Mouse (Mus musculus): ENCODE measurements around the gene Ift81. TPM values are rescaled to one million over a fixed set of nuclear protein-coding genes. Genes with fewer than 3 reads are reported as not detected.

Gene Ift81
- polyA plus RNA-seq, 1 experiment from 2014 or later = 35.6 TPM

DNA sequence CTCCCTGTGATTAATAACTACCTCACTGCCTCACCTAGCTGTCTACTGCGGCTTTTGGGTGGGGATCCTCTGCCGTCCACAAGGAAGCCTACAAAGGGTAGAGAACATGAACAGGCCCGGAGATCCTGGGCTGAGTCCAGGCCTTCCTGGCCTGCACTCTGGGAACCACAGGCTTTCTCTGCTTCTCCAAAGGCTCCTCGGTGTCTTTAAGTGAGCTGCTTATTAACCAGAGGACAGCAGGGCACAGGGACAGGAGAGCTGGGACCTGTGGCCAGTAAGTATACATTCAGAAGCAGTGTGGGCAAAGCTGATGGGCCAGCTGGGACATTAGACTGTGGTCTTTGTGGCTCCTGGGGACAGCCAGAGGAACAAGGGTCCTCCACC, 89.5 kb downstream of the Ift81 start:
- peaks cover 53% of the 10 kb centered on the region for H3K4me1 ChIP-seq
- H3K27ac ChIP-seq = peak overlapping the region; percentile 47; the same call in 1 of the 2 replicates
- no peak overlapping the region for H3K9ac ChIP-seq
- H3K9me3 ChIP-seq = no peaks in the 10 kb centered on the region
- WGBS = 71% methylated on average over 4 of the region's 4 CpGs
- H3K4me2 ChIP-seq = no peak overlapping the region
- no peak overlapping the region for H3K4me3 ChIP-seq
- no peaks in the 10 kb centered on the region for H3K36me3 ChIP-seq
- H3K27me3 ChIP-seq = no peaks in the 10 kb centered on the region
- no peak for ATAC-seq (ENCODE audit: insufficient number of reproducible peaks, low FRiP score, low TSS enrichment, low read depth)

GRCm38 (mm10) chr5:122524244-122524643, 90.1 kb downstream of the Ift81 start:
- peaks cover 48% of the 10 kb centered on the region for H3K4me1 ChIP-seq
- no peak overlapping the region for H3K9ac ChIP-seq
- H3K4me2 ChIP-seq = no peak overlapping the region
- no peaks in the 10 kb centered on the region for H3K36me3 ChIP-seq
- 72% methylated on average over 3 of the region's 3 CpGs for WGBS
- no peaks in the 10 kb centered on the region for H3K9me3 ChIP-seq
- no peak overlapping the region for H3K27ac ChIP-seq
- H3K4me3 ChIP-seq = no peak overlapping the region
- no peaks in the 10 kb centered on the region for H3K27me3 ChIP-seq
- no peak for ATAC-seq (ENCODE audit: insufficient number of reproducible peaks, low FRiP score, low TSS enrichment, low read depth)

DNA sequence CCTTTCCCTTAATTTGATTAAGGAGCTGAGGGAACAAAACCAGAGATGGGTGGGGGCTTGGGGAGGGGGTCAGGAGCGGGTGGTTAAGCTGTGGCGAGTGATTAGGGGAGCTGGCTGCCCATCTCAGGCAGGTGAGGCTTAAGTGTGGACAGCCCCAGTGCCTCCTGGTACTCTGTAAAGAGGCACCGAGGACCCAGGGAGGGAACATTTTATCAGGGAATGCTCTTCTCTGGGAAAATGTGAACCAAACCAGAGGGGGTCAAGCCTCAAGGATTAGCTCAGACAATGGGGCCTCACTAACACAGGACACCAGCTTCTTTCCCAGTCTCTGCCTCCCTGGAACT, 93.2 kb downstream of the Ift81 start:
- Histone ChIP-seq H3K9me3 (no peaks in the 10 kb centered on the region), H3K27ac (no peak overlapping the region), H3K9ac (no peak overlapping the region), H3K4me3 (no peak overlapping the region), H3K4me2 (no peak overlapping the region), H3K4me1 (peaks cover 31% of the 10 kb centered on the region), H3K27me3 (no peaks in the 10 kb centered on the region), H3K36me3 (no peaks in the 10 kb centered on the region)
- ATAC-seq (ENCODE audit: insufficient number of reproducible peaks, low FRiP score, low TSS enrichment, low read depth) = no peak
- WGBS = 49% methylated on average over 3 of the region's 3 CpGs

GRCm38 (mm10) chr5:122520254-122521129, 93.8 kb downstream of the Ift81 start:
- Histone ChIP-seq H3K27me3 (no peaks in the 10 kb centered on the region), H3K4me2 (no peak overlapping the region), H3K9me3 (no peaks in the 10 kb centered on the region), H3K27ac (no peak overlapping the region), H3K4me1 (peaks cover 26% of the 10 kb centered on the region), H3K4me3 (no peak overlapping the region), H3K9ac (no peak overlapping the region), H3K36me3 (no peaks in the 10 kb centered on the region)
- WGBS = 58% methylated on average over 23 of the region's 23 CpGs
- ATAC-seq (ENCODE audit: insufficient number of reproducible peaks, low FRiP score, low TSS enrichment, low read depth) = no peak

GRCm38 (mm10) chr5:122519043-122519660, 95.2 kb downstream of the Ift81 start:
- WGBS = 31% methylated on average over 7 of the region's 7 CpGs
- Histone ChIP-seq H3K9me3 (no peaks in the 10 kb centered on the region), H3K4me1 (peaks cover 25% of the 10 kb centered on the region), H3K27ac (0 out of 2 replicates have a peak overlapping the region, but pooled peaks have one; percentile 48), H3K4me2 (no peak overlapping the region), H3K27me3 (no peaks in the 10 kb centered on the region), H3K4me3 (no peak overlapping the region), H3K9ac (no peak overlapping the region), H3K36me3 (no peaks in the 10 kb centered on the region)
- ATAC-seq (ENCODE audit: insufficient number of reproducible peaks, low FRiP score, low TSS enrichment, low read depth) = no peak

DNA sequence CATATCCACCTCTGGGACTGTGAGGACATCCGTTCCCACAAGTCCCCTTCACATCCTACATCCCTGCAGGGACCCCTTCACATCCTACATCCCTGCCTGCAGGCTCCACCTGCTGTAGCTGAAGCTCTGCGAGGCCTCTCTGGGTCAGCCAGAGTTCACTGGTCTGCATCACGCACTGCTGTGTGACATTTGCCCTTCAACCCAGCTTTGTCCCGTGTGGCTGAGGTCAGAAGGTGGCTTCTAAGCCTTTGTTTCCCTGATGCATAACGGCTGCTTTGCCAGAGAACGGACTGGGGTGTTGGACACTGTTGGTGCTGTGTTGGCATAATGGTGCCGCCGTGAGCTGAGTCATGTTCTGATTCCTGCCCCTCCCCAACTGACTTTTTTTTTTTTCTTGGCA, 96.1 kb downstream of the Ift81 start:
- WGBS = 46% methylated on average over 8 of the region's 8 CpGs
- H3K27me3 ChIP-seq = no peaks in the 10 kb centered on the region
- peaks cover 30% of the 10 kb centered on the region for H3K4me1 ChIP-seq
- H3K36me3 ChIP-seq = no peaks in the 10 kb centered on the region
- H3K9ac ChIP-seq = no peak overlapping the region
- no peaks in the 10 kb centered on the region for H3K9me3 ChIP-seq
- ATAC-seq (ENCODE audit: insufficient number of reproducible peaks, low FRiP score, low TSS enrichment, low read depth) = no peak
- H3K27ac ChIP-seq = no peak overlapping the region
- H3K4me3 ChIP-seq = no peak overlapping the region
- H3K4me2 ChIP-seq = no peak overlapping the region

DNA sequence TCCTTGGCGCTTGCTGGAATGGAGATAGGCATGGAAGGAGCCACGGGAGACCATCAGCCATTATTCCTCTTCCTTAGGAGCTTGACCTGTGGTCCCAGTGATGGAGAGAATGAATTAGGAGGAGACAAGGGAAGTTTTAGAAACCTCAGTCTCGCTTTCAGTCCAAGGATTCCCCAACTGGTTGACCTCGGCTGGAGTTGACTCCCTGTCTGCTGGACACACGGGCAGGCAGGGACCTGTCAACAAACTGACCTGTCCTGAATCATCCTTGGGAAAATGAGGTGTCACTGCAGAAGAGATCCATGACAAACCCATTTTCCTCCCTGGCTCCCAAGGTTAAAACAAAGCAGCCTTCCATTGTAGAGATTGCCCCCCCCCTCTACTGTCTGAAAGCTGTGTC, 97.4 kb downstream of the Ift81 start:
- Histone ChIP-seq H3K27me3 (no peaks in the 10 kb centered on the region), H3K4me2 (no peak overlapping the region), H3K9me3 (no peaks in the 10 kb centered on the region), H3K27ac (no peak overlapping the region), H3K4me1 (peaks cover 34% of the 10 kb centered on the region), H3K4me3 (no peak overlapping the region), H3K9ac (no peak overlapping the region), H3K36me3 (no peaks in the 10 kb centered on the region)
- 75% methylated on average over 5 of the region's 5 CpGs for WGBS
- ATAC-seq (ENCODE audit: insufficient number of reproducible peaks, low FRiP score, low TSS enrichment, low read depth) = no peak

- Histone ChIP-seq H3K4me2 (no peak overlapping the region), H3K36me3 (no peaks in the 10 kb centered on the region), H3K9ac (no peak overlapping the region), H3K9me3 (no peaks in the 10 kb centered on the region), H3K27me3 (no peaks in the 10 kb centered on the region), H3K4me3 (no peak overlapping the region), H3K27ac (no peak overlapping the region; the same call in 1 of the 2 replicates), H3K4me1 (peaks cover 40% of the 10 kb centered on the region)
- 68% methylated on average over 11 of the region's 11 CpGs for WGBS
- ATAC-seq (ENCODE audit: insufficient number of reproducible peaks, low FRiP score, low TSS enrichment, low read depth) = no peak
These were observed 98.1 kb downstream of the Ift81 start for GRCm38 (mm10) chr5:122516029-122516730.

GRCm38 (mm10) chr5:122514127-122514521, 100.2 kb downstream of the Ift81 start:
- Histone ChIP-seq H3K27ac (peak overlapping the region; percentile 30; the same call in 1 of the 2 replicates), H3K4me3 (no peak overlapping the region), H3K9me3 (no peaks in the 10 kb centered on the region), H3K36me3 (no peaks in the 10 kb centered on the region), H3K4me1 (peaks cover 43% of the 10 kb centered on the region), H3K4me2 (peak overlapping the region; percentile 19; the same call in 1 of the 2 replicates), H3K27me3 (no peaks in the 10 kb centered on the region), H3K9ac (no peak overlapping the region)
- no peak for ATAC-seq (ENCODE audit: insufficient number of reproducible peaks, low FRiP score, low TSS enrichment, low read depth)
- WGBS = 24% methylated on average over 8 of the region's 8 CpGs

DNA sequence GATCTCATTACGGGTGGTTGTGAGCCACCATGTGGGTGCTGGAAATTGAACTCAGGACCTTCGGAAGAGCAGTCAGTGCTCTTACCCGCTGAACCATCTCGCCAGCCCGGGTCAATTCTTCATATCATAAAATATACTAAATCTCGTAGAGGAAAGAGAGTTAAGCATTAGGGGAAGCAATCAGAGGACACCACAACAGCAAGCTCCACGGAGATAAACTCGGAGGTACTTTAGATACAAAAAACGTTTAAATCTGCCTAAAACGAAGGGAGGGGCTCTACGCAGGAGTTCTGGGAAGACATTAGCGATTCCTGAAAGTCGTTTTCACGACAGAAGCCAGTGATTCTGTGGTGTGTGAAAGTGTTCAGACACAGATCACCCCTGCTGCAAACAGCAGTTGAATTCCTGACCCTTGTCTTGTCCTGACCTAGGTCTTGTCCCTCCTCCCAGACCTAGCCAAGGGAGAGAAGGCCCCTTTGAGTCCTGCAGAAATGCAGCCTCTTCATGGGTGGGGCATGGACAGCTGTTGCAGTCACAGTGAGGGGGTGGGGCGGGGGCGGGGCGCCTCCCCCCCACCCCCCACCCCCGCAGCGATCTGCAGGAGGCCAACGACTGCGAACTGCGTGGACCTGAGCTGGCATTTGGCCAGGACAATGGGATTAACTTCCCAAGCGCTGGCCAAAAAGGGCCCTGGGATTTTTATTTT, 100.7 kb downstream of the Ift81 start:
- Histone ChIP-seq H3K27ac (no peak overlapping the region), H3K9ac (no peak overlapping the region), H3K4me1 (peaks cover 37% of the 10 kb centered on the region), H3K4me2 (peak overlapping the region; percentile 19; the same call in 1 of the 2 replicates), H3K4me3 (no peak overlapping the region), H3K9me3 (no peaks in the 10 kb centered on the region), H3K36me3 (no peaks in the 10 kb centered on the region), H3K27me3 (no peaks in the 10 kb centered on the region)
- 45% methylated on average over 22 of the region's 23 CpGs for whole genome bisulfite sequencing
- no peak for ATAC-seq (ENCODE audit: insufficient number of reproducible peaks, low FRiP score, low TSS enrichment, low read depth)

GRCm38 (mm10) chr5:122512011-122512410, 102.3 kb downstream of the Ift81 start:
- H3K36me3 ChIP-seq = no peaks in the 10 kb centered on the region
- H3K9me3 ChIP-seq = no peaks in the 10 kb centered on the region
- peak overlapping the region; percentile 43; the same call in 1 of the 2 replicates for H3K27ac ChIP-seq
- peaks cover 33% of the 10 kb centered on the region for H3K4me1 ChIP-seq
- H3K4me2 ChIP-seq = no peak overlapping the region
- no peak overlapping the region for H3K9ac ChIP-seq
- H3K4me3 ChIP-seq = no peak overlapping the region
- ATAC-seq (ENCODE audit: insufficient number of reproducible peaks, low FRiP score, low TSS enrichment, low read depth) = no peak
- H3K27me3 ChIP-seq = no peaks in the 10 kb centered on the region
- WGBS = 52% methylated on average over 6 of the region's 6 CpGs

All from limb, embryonic 15.5 days (tissue).